Mouse (Mus musculus) testis, postnatal 14 days (tissue): ENCODE results near the gene Slc10a7.

Experiments used
- DNase-seq: peaks from one replicate; pipeline ENCODE4 v3.0.0; 2021; ENCODE audit warnings: low spot score

The Slc10a7 gene

DNA sequence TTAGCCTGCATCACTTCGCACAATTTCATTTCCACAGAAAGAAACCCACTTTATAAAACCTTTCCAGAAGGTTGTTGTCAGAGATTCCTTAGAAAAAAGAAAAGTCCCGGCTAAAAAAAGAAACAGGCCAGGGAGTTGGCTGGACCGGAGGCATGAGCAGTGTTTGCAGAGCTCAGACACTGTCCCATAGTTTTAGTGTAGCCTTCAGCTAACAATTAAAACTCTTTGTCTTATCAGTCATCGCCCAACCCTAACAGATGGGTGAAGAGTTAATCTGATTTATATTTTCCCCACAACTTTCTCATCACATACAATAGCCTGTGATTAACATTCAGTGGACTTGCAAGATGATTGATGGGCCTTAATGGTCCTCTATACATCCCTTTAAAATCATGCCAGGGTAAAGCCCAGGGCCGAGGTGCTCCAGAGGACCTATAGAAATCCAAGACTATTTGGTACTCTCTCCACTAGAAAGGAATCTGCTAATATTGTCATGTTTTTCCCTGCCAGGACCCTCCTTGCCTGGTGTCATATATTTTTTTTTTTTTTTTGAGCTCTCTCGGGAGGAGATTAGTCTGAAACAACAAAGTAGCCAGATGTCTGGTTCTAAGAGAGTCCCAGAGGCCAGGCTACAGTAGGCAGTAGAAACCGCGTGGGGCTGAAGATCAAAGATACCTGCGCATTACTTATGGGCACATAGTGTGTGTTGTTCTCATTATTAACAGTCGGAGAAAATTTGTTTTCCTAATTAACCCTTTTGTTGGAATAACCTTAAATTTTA is 41.0 kb downstream of the Slc10a7 start:
- no peak for DNase-seq

DNA sequence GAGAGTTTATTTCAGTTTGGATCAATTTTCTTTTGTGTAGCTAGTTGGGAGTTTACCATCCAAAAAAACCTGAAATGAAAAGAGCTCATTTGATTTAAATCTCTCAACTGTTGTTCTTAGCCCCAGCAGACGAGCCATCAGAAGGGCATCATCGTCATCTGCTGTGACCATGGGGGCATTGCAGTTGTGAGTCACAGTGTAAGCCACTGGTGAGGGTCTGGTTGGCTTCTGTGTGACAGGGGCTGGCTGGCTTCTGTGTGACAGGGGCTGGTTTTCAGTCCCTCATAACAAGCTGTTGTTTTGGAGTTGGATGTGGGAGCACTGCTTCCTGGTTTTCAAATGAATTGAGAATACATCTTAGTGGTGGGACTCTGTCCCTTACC is 41.6 kb downstream of the Slc10a7 start:
- no peak for DNase-seq

DNA sequence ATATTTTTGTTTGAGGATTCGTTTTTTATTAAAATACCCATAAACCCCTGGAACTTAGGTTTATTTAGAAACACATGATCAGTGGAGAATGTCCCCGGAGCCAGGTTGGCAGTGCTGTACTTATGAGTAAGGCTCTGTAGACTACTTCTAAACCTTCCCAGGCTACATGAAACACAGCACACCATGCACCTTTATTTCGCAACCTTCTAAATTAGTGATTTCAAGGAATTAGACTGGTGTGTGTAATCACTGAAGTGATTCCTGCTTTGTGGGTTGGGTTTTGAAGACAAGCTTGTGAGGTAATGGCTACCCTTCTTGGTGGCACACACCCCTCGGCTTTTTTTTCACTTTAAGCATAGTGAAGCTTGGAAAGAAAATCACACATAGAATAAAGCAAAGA is 46.7 kb downstream of the Slc10a7 start:
- no peak for DNase-seq

DNA sequence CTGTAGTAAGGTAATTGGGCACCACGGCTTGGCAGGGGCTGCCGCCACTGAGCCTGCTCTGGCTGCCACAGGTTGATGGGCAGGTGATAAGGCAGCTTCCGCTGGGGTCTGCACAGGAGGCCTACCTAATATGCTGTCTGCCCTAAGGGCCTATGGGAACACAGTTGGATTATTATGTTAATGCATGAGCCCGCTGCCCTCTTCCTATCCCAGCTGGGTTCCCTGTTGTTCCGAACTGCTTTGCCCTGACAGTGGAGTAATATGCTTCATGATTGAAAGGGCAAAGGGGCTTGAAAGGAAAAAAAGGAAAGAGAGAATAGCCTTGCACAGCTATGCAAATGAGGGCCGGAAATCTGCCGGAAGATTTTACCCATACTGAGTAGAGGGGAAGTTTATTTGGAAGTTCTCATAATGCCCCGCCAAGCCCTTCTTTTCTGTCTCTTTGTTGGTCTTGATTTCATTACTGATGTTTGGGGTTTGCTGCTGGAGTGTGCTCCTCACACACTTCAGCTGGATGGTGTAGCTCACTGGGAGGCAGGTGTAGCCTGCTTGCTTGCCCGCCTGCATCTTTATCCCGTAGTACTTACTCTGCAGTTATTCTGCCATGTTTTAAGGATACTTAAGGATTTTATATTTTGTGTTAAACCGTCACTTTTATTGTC is 47.8 kb downstream of the Slc10a7 start:
- no peak for DNase-seq

DNA sequence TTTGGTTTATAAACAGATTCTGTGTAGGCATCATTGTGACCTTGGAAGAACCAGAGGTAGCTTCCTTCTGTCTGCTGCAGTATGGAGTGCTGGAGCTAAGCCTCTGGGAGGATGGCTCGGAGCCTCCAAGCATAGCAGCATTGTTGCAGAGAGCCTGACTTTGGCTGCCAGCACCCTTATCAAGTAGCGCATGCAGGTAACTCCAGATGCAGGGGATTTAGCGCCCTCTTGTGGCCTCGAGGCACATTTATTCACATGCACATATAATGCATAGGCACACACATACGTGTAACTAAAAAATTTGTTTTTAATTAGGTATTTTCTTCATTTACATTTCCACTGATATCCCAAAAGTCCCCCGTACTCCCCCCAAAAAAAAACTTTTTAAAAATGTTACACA is 52.5 kb downstream of the Slc10a7 start:
- DNase-seq: no peak

DNA sequence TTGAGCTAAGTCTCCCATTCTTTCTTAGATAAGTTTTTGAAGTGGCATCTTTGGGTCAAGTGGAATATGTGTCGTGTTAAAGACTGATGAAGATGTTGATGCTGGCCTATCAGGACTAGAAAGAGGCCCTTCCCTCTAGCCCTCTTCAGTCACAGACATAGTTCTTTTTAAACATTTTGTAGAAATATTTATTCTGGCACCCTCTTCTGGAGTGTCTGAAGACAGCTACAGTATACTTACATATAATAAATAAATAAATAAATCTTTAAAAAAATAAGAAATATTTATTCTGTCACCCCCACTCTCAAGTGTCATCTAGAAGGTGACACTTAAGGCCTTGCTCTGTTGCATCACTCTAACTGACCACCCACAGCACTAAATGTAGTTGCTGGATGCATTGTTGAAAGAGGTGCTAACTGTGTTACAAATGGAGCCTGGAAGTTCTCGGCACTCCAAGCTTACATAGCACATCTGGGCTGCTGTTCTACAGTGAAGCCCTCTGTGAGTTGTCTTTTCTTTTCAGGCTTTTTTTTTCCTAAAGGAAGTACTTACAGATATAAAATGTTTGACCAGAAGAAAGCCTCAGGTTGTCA is 54.4 kb downstream of the Slc10a7 start:
- no peak for DNase-seq

DNA sequence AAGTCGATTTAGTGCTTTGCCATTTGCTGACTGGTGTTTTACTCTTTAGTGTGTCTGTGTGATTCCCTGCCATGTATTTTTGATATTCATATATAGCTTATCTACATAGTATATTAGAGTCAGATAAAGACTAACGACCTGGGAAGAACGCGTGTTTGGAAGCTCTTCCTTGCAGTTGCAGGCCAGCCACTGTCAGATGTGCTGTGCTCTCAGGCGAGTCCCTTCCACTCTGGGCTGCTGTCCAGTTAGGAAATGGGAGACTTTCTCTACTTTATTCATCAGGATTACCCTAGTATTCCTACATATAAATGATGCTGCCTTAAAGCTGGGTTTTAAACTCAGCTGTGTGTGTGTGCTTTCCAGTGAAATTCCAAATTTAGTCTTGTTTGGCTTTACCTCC is 55.1 kb downstream of the Slc10a7 start:
- DNase-seq: no peak

DNA sequence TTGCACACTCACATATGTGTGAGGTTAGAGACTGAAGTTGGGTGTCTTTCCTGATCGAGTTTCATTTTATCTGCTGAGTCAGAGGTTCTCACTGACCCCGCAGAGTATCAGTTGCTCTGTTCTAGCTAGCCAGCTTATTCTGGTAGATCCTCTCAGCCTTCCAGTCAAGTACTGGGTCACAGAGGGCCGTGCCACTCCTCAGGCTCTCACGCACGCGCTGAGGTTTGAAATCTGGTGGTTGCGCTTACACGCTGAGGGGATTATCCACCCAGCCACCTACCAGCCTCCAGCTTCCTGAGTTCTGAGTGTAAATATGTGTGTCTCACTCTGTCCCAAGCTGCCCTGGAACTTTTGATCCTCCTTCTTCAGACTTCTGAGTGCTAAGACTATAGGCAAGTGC is 59.0 kb downstream of the Slc10a7 start:
- DNase-seq: no peak

DNA sequence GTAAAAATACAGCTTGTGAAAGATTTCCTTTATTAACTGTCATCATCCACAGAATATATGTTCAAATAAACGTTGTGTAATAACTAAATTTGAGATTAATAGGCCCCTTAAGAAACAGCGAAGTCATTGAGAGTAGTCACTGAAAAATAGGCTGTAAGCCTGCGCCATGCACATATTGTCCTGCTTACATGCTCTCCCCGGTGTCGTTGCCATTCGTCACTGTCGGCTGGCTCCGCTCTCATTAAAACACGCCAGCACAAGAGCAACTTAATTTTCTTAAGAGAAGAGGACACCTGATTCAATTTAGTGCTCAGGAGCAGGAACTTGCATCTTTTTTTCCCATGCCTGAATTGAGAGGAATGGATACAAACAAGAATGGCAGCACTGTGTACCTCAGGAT is 62.4 kb downstream of the Slc10a7 start:
- DNase-seq: no peak

DNA sequence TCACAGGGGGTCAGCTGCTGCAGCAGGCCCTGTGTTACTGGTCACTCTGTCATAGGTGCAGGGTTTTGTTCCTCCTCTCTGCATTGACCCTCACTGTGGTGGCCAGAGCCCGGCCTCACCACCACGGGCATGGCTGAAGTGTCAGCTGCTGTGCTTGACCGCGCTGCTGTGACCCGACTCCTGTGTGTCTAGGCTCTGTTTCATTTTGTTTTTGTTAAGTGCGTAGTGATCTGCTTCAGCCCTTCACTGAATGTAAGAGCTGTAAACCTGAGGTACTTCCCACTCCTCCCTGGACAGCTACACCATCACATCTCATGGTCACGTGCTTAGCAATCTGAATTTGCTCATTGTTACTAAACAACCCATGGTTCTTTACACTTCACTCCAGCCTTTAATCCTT is 65.1 kb downstream of the Slc10a7 start:
- no peak for DNase-seq

DNA sequence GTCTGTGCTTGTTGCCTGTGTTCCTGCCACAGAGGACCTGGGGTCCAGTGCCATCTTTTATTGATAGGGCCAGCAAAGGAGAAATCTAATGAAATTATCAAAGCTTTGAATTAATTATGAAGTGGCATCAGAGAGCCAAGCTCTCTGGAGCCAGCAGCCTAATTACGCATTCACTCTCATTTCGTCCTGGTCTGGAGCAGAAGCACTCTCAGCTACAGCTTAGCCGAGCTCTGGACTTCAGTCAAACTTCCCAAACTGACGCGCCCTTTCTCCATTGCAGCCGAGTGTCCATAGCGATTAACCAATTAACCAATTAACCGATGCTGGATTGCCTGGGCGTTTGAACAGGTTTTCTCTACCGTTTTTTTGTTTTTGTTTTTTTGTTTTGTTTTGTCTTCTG is 68.4 kb downstream of the Slc10a7 start:
- no peak for DNase-seq

DNA sequence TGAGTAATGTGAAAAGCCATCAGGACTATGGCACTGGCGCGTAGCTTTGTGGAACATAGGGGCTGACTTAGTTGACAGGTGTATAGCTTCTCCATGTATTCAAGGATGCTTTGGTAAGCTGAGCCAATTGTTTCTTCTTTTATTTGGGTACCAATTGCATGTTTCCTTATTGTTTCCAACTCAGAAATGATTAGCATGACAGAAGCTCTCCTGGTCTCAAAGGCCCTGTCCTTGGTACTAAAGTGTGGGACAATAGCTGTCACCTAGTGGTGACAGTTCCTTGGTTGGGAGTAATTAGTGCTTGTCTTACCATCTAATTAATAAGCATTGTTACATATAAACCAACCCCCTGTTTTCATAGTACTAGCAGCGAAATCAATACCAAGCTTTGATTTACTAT is 68.9 kb downstream of the Slc10a7 start:
- no peak for DNase-seq

DNA sequence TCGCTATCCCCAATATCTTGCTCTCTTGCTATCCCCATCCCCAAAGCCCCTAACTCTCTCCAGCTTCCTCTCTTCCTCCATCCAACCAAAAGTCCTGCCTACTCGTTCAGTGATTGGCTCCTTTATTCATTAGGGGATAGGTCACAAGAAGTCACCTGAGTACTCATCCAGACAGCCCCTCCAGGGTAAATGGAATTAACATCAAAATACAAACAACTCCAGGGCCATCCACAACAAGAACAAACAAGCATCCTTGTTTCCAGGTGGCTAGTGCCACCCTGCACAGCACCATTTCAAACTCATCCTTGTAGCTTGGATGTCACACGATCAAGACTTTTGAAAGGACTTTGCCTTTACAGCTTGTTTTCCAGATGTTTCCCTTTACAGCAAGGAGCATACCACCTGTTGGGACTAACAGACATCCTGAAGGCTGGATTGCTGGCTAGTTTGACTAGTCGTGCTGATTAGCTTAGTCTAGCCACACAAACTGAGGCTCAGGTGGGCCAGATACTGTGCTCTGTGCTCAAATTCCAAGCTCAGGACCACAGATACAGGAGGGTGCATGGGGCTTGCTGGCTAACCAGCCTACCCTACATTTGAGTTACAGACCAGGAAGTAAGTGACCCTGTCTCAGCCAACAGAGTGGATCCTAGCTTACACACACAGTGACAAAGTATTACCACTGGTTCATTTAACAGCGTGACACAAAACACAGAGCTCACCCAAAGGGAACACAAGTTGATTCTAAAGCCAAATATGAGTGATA is 75.0 kb downstream of the Slc10a7 start:
- DNase-seq: no peak

DNA sequence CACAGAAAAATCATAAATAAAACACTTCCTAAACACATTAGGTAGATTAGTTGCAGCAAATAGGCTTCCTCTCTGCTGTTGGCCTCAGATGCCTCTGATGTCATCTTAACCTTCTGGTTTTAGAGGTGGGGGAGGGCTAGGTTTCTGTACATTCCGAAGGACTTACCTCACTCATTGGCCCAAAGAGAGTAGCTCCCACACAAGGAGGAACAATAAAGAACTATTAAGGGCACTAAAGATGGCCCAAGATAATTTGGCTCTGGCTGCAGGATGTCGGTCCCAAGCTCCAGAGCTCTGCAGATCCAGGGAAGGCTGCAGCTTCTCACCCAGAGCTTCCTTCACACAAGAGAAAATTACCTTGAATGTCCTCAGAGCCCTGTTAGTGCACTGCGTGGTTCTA is 75.7 kb downstream of the Slc10a7 start:
- DNase-seq: peak; percentile 39

DNA sequence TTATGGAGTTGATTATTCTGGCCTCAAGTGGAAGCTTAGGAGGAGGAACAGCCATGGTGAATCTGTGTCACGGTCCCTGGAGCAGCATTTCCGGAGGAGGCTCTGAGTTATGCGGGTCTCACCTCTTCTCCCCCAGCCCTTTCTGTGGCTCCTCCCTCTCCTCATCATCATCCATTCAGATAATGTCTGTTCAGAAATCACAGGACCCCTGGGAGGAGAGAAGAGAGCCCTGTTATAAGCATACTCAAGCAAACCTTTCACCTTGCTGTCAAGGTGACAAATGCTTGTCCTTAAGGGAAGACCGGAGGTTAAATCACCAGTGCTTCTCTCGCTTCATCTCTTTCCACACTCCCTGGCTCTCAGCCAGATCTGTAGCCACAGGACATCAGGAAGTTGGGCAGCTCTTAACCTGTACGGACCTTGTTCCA is 86.3 kb downstream of the Slc10a7 start:
- DNase-seq: no peak

DNA sequence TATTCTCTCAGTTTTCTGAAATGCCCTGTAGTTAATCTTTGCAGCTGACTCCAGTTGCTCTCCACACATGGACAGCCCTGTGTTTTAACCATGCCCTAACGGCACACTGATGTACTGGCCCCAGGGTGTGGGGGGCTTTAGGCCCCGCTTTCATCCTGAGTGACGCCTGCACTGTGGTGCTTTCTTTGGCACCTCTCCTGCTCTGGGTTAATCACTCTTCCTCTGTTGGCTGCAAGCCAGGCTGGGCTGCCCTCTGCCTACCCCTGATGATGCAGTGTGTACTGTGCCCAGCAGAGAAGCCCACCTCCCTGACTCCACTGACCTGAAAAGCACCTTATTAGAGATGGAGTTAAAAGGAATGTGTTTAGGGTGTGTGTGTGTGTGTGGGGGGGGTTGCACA is 89.1 kb downstream of the Slc10a7 start:
- no peak for DNase-seq

DNA sequence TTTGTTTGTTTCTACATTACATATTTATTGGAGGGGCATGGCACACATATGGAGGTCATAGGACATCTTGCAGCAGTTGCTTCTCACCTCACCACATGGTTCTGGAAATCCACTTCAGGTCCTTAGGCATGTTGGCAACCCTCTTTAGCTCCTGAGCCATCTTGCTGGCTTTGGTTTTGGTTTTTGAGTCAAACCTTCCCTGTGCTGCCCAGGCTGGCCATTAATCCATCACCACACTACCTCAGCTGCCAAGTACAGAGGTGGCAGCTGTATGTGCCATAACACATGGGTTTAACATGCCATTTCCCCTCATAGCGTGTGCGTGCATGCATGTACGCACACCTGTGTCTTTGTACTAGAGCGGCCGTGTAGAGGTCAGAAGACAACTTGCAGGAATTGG is 93.9 kb downstream of the Slc10a7 start:
- DNase-seq: no peak

DNA sequence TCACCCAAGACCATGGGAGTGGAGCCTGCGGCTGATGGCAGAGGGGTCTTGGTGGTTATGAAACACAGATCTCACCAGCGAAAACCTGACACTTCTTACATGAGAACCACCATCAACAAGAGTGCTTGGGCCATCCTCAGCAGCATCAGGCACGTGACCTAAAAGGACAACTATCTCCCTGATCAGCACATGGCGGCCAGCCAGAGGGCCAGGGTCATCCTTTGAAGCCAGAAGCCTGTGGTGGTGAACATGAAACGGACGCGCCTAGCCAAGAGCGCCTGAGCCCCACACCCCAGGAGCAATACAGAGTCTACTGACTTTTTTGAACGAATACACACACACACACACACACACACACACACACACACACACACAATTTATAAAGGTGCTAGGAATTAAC is 95.3 kb downstream of the Slc10a7 start:
- no peak for DNase-seq

DNA sequence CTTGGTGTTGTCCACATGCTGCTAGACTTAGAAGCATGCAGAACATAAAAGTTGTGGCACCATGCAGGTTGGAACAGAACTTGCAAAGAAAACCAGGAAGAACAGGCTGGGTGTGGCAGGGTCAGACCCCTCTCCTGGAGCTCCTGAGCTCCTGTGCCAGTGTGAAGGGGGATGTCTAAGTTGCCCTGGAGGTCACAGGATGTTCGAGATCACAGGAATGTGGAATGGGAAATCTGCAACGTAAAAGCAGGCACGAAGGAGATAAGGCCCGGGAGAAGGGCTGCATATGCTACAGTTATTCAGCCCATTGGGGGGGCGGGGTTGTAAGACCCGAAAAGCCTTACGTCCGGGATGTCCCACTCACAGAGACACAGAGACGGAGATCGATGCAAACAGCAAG is 100.2 kb downstream of the Slc10a7 start:
- no peak for DNase-seq

DNA sequence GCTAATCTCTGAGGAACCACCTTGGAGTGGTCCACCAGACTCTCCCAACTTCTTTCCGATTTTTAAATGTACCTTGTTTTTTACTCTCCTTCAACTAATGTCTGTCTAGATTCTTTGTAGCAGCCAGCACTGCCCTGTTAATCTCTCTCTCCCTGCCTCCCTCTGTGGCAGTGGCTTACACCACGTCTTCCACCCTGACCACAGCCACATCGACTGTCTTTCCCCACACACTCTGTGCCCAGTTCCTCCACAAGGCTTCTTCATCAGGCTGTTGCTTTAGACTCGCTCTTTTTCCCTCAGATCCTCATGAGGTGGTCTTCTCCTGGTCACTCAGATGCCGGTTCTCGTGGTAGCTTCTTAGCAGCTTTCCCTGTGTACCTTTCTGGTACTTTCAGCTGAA is 101.9 kb downstream of the Slc10a7 start:
- DNase-seq: no peak

DNA sequence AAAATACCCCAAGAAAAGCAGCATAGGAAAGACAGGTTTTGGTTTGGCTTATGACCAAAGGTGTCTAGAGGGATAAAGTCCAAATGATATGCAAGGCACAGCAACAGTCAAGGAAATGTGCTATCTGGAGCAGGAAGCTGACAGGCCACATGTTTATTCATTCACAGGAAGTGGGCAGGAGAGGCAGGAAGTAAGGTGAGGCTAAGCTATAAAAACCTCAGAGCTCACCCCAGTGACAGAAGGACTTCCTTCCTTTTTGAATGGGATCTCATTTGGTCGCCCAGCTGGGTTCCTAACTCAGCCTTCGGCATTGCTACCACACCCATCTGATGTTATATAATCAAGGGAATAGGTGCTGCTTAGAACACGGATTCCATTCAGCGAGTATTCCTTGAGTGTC is 113.2 kb downstream of the Slc10a7 start:
- no peak for DNase-seq

DNA sequence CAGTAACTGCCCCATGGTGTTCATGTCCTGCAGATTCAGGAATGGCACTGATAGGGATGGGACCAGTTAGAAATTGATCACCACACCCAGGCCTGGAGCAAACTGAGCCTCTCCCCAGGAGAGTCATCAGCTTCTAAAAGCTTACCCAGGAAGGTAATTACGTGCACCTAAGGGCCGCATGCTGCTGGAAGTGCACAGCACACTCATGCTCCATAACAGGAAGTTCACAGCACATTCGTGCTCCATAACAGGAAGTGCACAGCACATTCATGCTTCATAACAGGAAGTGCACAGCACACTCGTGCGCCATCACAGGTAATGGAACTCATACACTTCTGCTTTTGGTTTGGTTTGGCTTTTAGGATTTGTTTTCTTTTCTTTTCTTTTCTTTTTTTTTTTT is 114.8 kb downstream of the Slc10a7 start:
- DNase-seq: no peak
